Mouse (Mus musculus) hindbrain, embryonic 11.5 days (tissue): ENCODE results near the gene Mup10. TPM values are rescaled to one million over a fixed set of nuclear protein-coding genes. Genes with fewer than 3 reads are reported as not detected.
"Not testable (repeated sequence)": the region's sequence is repeated elsewhere in the genome, so short reads cannot be mapped to it uniquely, and the experiment has no call there.

Experiments
- ATAC-seq: fragments of 200-750 bp; cut with Nextera tagmentation; 2 replicates; pipeline ENCODE4 v1.8.0; 2017; ENCODE audit warnings: mild to moderate bottlenecking, moderate TSS enrichment, moderate library complexity; ENCODE audit not compliant: low FRiP score
- DNase-seq: peaks from one replicate; pipeline ENCODE4 v3.0.0-alpha.2; 2015; ENCODE audit warnings: low spot score
- H3K27ac ChIP-seq: fragments of 300-500 bp; sonication (generic); 2 replicates; pipeline ENCODE4 v1.5.1; 2014; ENCODE audit warnings: mild to moderate bottlenecking, low read depth, low read length
- H3K27me3 ChIP-seq: fragments of 300-500 bp; sonication (generic); 2 replicates; pipeline ENCODE4 v1.6.1; 2014; ENCODE audit warnings: mild to moderate bottlenecking, low read length, moderate library complexity, mixed read lengths; ENCODE audit not compliant: control insufficient read depth, insufficient read depth
- H3K36me3 ChIP-seq: fragments of 300-500 bp; sonication (generic); 2 replicates; pipeline ENCODE4 v1.6.1; 2014; ENCODE audit warnings: mild to moderate bottlenecking, low read length, moderate library complexity, mixed read lengths; ENCODE audit not compliant: control insufficient read depth, insufficient read depth
- H3K4me1 ChIP-seq: fragments of 300-500 bp; sonication (generic); replicated peaks from 2 replicates; pipeline ENCODE4 v1.6.1; 2014; ENCODE audit warnings: low read length, mixed read lengths; ENCODE audit not compliant: control insufficient read depth, insufficient read depth
- H3K4me2 ChIP-seq: fragments of 300-500 bp; sonication (generic); replicated peaks from 2 replicates; pipeline ENCODE4 v1.6.1; 2014; ENCODE audit warnings: mild to moderate bottlenecking, low read depth, low read length
- H3K4me3 ChIP-seq: fragments of 300-500 bp; sonication (generic); 2 replicates; pipeline ENCODE4 v1.5.1; 2014; ENCODE audit warnings: low read depth, low read length
- H3K9ac ChIP-seq: fragments of 300-500 bp; sonication (generic); 2 replicates; pipeline ENCODE4 v1.6.1; 2014; ENCODE audit warnings: low read depth, low read length
- H3K9me3 ChIP-seq: fragments of 300-500 bp; sonication (generic); 2 replicates; pipeline ENCODE4 v1.6.1; 2016; ENCODE audit warnings: low read length; ENCODE audit not compliant: control insufficient read depth
- WGBS: fragments of 180-500 bp; shearing (Covaris S2); extraction: QIAGEN DNeasy Blood & Tissue Kit; methylation state at CpG from one replicate; pipeline ENCODE4 v1.1.7; 2014; 5-methylcytosine and 5-hydroxymethylcytosine counted together
- polyA plus RNA-seq: library from polyadenylated mRNA; unstranded; fragments of >200 nt; fragmentation: Nextera tagmentation; extraction: Ambion mirVana; gene quantifications from 2 replicates; pipeline ENCODE4 v1.2.1, GENCODE M21; 2014

The Mup10 gene
- polyA plus RNA-seq: 0.37 TPM in 1 of 2 replicates, not detected in the other

GRCm38 (mm10) chr4:60582099-60582498, at the start of gene Mup10:
Gene Mup10 (minus strand): TSS chr4:60582199.
- not testable (repeated sequence) for H3K9ac ChIP-seq, H3K9me3 ChIP-seq, H3K27ac ChIP-seq, H3K4me2 ChIP-seq, H3K27me3 ChIP-seq, H3K36me3 ChIP-seq, ATAC-seq, H3K4me1 ChIP-seq, H3K4me3 ChIP-seq, DNase-seq
- 84% methylated on average over 2 of the region's 2 CpGs for WGBS

Other genes starting within 250 kb of the Mup10 start
- 2.6 TPM in 1 of 2 replicates, not detected in the other for gene Mup9, start 160.2 kb downstream of the Mup10 start, polyA plus RNA-seq
- gene Mup1, start 80.2 kb downstream of the Mup10 start, polyA plus RNA-seq: not detected in 2 replicates
- gene Mup11, start 80.2 kb upstream of the Mup10 start, polyA plus RNA-seq: not detected in 2 replicates
- not detected in 2 replicates for gene Mup12, start 159.1 kb upstream of the Mup10 start, polyA plus RNA-seq
- gene Mup22, start 239.3 kb upstream of the Mup10 start, polyA plus RNA-seq: not detected in 2 replicates